Mouse (Mus musculus): ENCODE data around the gene Rpl27.

DNA sequence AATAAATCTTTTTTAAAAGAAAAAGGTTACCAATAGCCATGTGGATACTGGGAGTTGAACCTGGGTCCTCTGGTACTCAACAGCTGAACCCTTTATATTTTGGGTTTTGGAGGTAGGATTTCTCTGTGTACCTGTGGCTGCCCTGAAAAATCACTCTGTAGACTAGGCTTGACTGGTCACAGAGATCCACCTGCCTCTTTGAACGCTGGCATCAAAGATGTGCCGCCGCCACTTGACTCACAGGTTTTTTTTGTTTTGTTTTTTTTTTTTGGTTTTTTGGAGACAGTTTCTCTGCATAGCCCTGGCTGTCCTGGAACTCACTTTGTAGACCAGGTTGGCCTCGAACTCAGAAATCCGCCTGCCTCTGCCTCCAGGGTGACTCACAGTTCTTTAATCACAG lies 5.7 kb downstream of the Rpl27 start:
- no peak for TF ChIP-seq CTCF (IDR thresholded peaks at IDR 0.05; ENCODE audit: control insufficient read depth, insufficient read depth, insufficient read length)
- no peak for TF ChIP-seq USF1 (IDR thresholded peaks at IDR 0.05; ENCODE audit: low read depth)
- no peak for TF ChIP-seq MAX (IDR thresholded peaks at IDR 0.05)
- no peak for TF ChIP-seq MYOD1 (IDR thresholded peaks at IDR 0.05; ENCODE audit: control insufficient read depth, insufficient read length, low read depth)
- no peak for TF ChIP-seq MYOG (IDR thresholded peaks at IDR 0.05; ENCODE audit: control insufficient read depth, extremely low read depth, insufficient read length)

Data from C2C12 (cell line).